Mouse (Mus musculus): ENCODE data around the gene Tmem60. TPM values are rescaled to one million over a fixed set of nuclear protein-coding genes. Genes with fewer than 3 reads are reported as not detected.

Tmem60 gene
- polyA plus RNA-seq (2014; fragmentation: Illumina TruSeq; extraction: RNeasy Lipid Tissue Mini Kit (QIAGEN cat#74804); ENCODE audit: insufficient read depth, low read depth, low replicate concordance) = 20.3 TPM

GRCm38 (mm10) chr5:20881915-20882800, at the start of gene Tmem60, which contains the start of gene Phtf2:
Gene Tmem60 (plus strand): TSS chr5:20882191.
Gene Phtf2 (minus strand): TSS chr5:20882124.

Other genes starting within 250 kb of the Tmem60 start
- 2.7 TPM for gene Phtf2, start 67 bp upstream of the Tmem60 start, polyA plus RNA-seq (2014; fragmentation: Illumina TruSeq; extraction: RNeasy Lipid Tissue Mini Kit (QIAGEN cat#74804); ENCODE audit: insufficient read depth, low read depth, low replicate concordance)
- gene Rsbn1l, start 74.2 kb downstream of the Tmem60 start, polyA plus RNA-seq (2014; fragmentation: Illumina TruSeq; extraction: RNeasy Lipid Tissue Mini Kit (QIAGEN cat#74804); ENCODE audit: insufficient read depth, low read depth, low replicate concordance) = 7.6 TPM
- gene Ptpn12, start 173.7 kb downstream of the Tmem60 start, polyA plus RNA-seq (2014; fragmentation: Illumina TruSeq; extraction: RNeasy Lipid Tissue Mini Kit (QIAGEN cat#74804); ENCODE audit: insufficient read depth, low read depth, low replicate concordance) = 50.7 TPM

All from lung, adult 10 weeks (tissue).